Mouse (Mus musculus): ENCODE measurements at regions not wholly inside any gene's neighbourhood (a gene's known extent, or its start where the extent isn't known, plus 50 kb on each side); places are given as distances from the start of the nearest gene placed in this dataset.

DNA sequence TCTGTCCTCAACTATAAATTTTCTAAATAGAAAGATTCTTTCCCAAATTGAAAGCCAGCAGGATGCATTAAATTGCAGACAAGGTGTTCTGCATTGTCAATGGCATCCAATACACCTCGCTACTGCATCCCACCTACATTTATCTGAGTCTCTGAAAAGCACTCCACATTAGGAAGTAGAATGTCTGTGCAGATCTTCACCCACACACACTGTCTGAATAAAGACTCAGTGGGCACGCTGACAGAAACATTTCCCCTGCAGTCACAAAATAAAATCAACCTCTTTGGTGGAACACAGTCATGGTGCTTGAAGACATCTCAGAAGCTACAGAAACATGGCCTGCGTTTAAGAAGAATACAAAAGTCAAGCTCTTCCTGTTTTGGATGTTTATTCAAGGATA is 449.0 kb downstream of the Tmem135 start:
- DNase-seq (ENCODE audit: low spot score) = no peak

DNA sequence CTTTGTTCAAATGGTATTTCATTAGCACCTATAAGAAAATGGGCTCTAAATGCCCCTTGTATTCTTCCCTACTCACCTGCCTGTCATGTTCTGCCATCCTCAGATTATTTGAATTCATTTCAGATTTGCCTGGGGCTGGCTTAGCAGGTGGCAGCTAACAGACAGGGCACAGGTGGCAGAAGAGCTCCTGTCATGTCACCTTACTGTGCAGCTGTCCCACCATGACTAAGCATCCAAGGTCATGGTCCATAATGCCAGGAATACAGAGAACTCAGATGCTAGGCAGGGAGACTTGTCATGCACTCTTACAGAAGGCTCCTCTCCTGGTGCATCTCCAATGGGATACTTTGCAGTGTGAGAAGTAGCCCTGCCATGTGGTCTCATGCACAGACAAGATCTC is 458.7 kb downstream of the Tmem135 start:
- no peak for DNase-seq (ENCODE audit: low spot score)

DNA sequence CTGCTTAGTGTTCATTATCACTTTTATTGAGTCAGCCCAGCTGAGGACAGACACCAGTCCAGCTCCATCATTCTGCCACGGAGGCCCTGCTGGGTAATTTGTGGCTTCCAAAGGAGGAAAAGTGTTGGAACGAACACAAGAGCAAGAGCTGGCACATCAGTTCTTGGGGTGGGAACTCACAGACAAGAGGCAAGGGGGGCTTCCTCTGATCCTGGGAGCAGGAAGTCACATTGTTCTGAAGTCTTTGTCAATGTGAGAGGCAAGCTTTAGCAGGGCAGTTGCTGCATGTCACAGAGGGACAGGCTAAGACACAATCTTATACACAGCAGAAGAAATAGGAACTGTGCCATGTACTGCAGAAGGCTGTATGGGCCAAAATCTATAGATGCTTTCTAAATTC is 459.1 kb downstream of the Tmem135 start:
- DNase-seq (ENCODE audit: low spot score) = no peak

DNA sequence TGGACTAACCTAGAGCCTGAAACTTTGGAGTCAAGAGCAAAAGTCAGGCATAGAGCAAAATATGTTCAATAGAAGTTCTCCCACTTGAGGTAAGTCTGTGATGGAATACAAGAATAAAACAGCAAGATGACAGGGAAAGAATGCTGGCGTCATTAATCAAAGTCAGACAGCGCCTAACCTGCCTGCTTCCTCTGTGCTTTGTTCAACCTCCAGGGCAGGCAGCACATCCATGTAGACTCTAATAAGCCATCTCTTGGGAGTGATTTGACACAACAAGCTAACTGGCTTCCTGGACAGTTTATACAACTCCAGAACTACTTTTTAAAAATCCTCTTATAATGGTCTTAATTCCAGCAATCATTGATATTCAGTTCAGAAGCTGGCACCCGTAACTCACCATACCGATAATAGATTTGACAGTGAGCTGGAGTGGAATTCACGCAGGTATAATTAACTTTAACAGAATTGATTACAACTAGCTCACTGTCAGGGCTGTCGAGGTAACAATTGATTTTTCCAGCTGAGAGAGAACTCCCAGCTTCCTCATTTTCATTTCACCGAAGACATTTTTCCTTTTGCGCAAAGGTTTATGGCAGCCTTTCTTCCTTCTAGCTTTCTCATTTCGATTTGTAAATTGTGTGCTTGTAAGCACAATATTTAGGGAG is 462.6 kb downstream of the Tmem135 start:
- no peak for DNase-seq (ENCODE audit: low spot score)

DNA sequence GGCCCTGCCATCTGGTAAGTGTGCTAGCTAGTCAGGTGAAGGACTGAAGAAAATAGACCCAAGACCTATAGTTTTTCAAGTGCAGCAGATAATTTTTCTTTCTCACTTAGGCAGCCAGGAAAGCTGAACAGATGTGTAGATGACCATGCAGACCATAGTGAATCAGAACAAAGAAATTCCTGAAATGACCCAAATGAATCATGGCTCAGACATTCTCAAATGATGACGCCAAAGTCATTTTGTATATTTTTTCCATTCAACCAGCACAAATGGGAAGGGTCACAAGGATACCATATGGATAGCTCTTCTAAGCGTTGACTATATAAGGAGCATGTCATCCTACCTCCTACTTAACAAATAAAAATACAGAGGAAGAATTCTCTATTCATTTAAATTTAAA is 463.8 kb downstream of the Tmem135 start:
- no peak for DNase-seq (ENCODE audit: low spot score)

DNA sequence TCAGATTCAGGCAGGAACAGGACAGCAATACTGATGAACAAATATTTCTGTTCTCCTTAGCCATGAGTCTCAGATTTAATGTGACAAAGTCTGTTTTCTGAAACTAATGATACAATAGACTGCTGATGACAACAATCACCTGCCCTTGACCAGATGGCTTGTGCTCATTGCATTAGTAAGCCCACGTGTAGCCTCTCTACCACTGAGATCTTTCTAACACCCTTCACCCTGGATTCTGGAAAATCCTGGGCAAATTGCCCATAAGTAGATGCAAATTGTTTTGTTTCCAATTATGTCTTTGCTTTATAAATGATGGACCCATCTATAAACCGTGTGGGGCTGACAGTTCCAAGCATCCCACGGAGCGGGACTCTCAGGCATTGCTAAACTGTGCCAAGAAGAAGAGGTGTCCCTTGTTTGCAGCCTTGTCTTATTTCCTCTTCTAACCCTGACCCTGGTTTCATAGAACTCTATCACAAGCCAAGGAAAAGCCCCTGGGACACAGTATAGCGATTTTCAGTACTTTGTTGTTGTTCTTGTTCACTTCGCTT is 475.7 kb downstream of the Tmem135 start:
- no peak for DNase-seq (ENCODE audit: low spot score)

Measured in retina, embryonic 14.5 days (tissue).